11 mouse cellular contexts compared by ENCODE assay signal in genomic region chrX:134614306-134614705, GRCm38 (mm10). TPM values are rescaled to one million over a fixed set of nuclear protein-coding genes. Genes with fewer than 3 reads are reported as not detected.
DNase-seq lines count a peak whose midpoint lies in the region; ATAC-seq and TF ChIP-seq lines count a peak whose summit lies in the region.
"Had no signal": no experiment of that assay in that cellular context is flagged by ENCODE, and none has a peak within 500 bp of the region (broad histone marks: within the 10 kb centered on the region; RNA-seq: fewer than 3 reads in every experiment).

No protein-coding gene starts in this region.

- H3K9me3 ChIP-seq in liver, postnatal 0 days (ENCODE audit: low read length) = no peaks in the 10 kb centered on the region
- H3K9me3 ChIP-seq: embryonic facial prominence, embryonic 13.5 days had no signal

- H3K4me1 ChIP-seq in kidney, adult 2 months (ENCODE audit: control insufficient read depth, insufficient read depth, low read length) = peaks cover 4% of the 10 kb centered on the region; the same call in 1 of the 2 replicates
- H3K4me1 ChIP-seq in liver, postnatal 0 days (ENCODE audit: insufficient read depth) = 0 out of 2 replicates have a peak, but pooled peaks cover 2% of the 10 kb centered on the region
- H3K4me1 ChIP-seq: embryonic facial prominence, embryonic 13.5 days had no signal

- no peak for DNase-seq in kidney, adult 2 months
- no peak for DNase-seq in kidney, postnatal 14 days
- peak; percentile 18 for DNase-seq in A20 (ENCODE audit: low read depth, low spot score)
- DNase-seq in ES-CJ7 (ENCODE audit: low read depth, low spot score) = peak; percentile 67
- peak; percentile 45 for DNase-seq in liver, postnatal 0 days
- no peak for DNase-seq in frontal cortex, adult 2 months (ENCODE audit: extremely low spot score in 1 of 2, low spot score in 1 of 2)
- no peak for DNase-seq in layer of hippocampus, postnatal 14 days (ENCODE audit: low spot score in 2 of 2)
- no peak for DNase-seq in gastrocnemius, adult 18-20 months (ENCODE audit: low spot score)
- DNase-seq: cerebellum, adult 11 months; heart, postnatal 10 days had no signal

- no peaks in the 10 kb centered on the region for H3K36me3 ChIP-seq in kidney, adult 2 months (ENCODE audit: control insufficient read depth, insufficient read depth, low read length)
- no peaks in the 10 kb centered on the region for H3K36me3 ChIP-seq in liver, postnatal 0 days (replicated peaks; ENCODE audit: insufficient read depth, low read length)
- H3K36me3 ChIP-seq: embryonic facial prominence, embryonic 13.5 days had no signal

- peak; percentile 31; the same call in 1 of the 2 replicates for TF ChIP-seq CTCF in kidney, adult 2 months (conservative IDR thresholded peaks at IDR 0.05; ENCODE audit: insufficient read depth, insufficient read length, low read depth, low read length)
- TF ChIP-seq CTCF in liver, postnatal 0 days (IDR thresholded peaks at IDR 0.05; ENCODE audit: low read depth) = peak; percentile 60

- 97% methylated on average over 2 of the region's 2 CpGs for WGBS in kidney, adult 2 months
- WGBS in liver, postnatal 0 days (ENCODE audit: insufficient replicate concordance) = 60% methylated on average over 2 of the region's 2 CpGs

- no peak overlapping the region for H3K4me3 ChIP-seq in kidney, adult 2 months (ENCODE audit: insufficient read depth, low read depth, low read length)
- no peak overlapping the region for H3K4me3 ChIP-seq in liver, postnatal 0 days (ENCODE audit: low read depth, low read length)
- H3K4me3 ChIP-seq: embryonic facial prominence, embryonic 13.5 days had no signal

- no peaks in the 10 kb centered on the region for H3K27me3 ChIP-seq in kidney, adult 2 months (replicated peaks; ENCODE audit: control insufficient read depth, insufficient read depth, low read length)
- no peaks in the 10 kb centered on the region for H3K27me3 ChIP-seq in liver, postnatal 0 days (ENCODE audit: insufficient read depth, low read length)

- H3K27ac ChIP-seq in kidney, adult 2 months (ENCODE audit: insufficient read depth, low read depth, low read length) = no peak overlapping the region
- H3K27ac ChIP-seq in liver, postnatal 0 days (ENCODE audit: low read depth) = no peak overlapping the region
- H3K27ac ChIP-seq: embryonic facial prominence, embryonic 13.5 days had no signal

- TF ChIP-seq POLR2A in kidney, adult 2 months (IDR thresholded peaks at IDR 0.05; ENCODE audit: low read depth, low read length) = no peak

- no peak for TF ChIP-seq EP300 in liver, postnatal 0 days (IDR thresholded peaks at IDR 0.05; ENCODE audit: low read depth)

- no peak overlapping the region for H3K9ac ChIP-seq in liver, postnatal 0 days (replicated peaks)
- H3K9ac ChIP-seq: embryonic facial prominence, embryonic 13.5 days had no signal

- no peak overlapping the region for H3K4me2 ChIP-seq in liver, postnatal 0 days (ENCODE audit: low read depth, low read length)
- H3K4me2 ChIP-seq: embryonic facial prominence, embryonic 13.5 days had no signal

- no peak for ATAC-seq in liver, postnatal 0 days

RNA-seq across cellular contexts. Expression of gene Hnrnph2, which starts 13.3 kb away (rescaled TPM):
- polyA plus RNA-seq in kidney, adult 2 months (2012; rRNA removed) = 11.8 and 20.5 TPM in 2 replicates
- polyA plus RNA-seq in liver, postnatal 0 days (2015; fragmentation: Nextera tagmentation; extraction: Ambion mirVana) = 50.6 and 55.7 TPM in 2 replicates
- 112 and 121 TPM in 2 replicates for polyA plus RNA-seq in frontal cortex, adult 2 months (2012; rRNA removed)
- total RNA-seq in layer of hippocampus, postnatal 14 days (2021) = 100 to 1,000 TPM; 140 to 142 TPM
- 10 to 100 TPM; 45.6 to 53.7 TPM for total RNA-seq in gastrocnemius, adult 18-20 months (2021)

RNA-seq across cellular contexts. Expression of gene Gla, which starts 13.4 kb away (rescaled TPM):
- polyA plus RNA-seq in kidney, adult 2 months (2012; rRNA removed) = 2.0 and 2.7 TPM in 2 replicates
- 2.8 and 3.2 TPM in 2 replicates for polyA plus RNA-seq in liver, postnatal 0 days (2015; fragmentation: Nextera tagmentation; extraction: Ambion mirVana)
- polyA plus RNA-seq in frontal cortex, adult 2 months (2012; rRNA removed) = 7.1 and 8.0 TPM in 2 replicates
- total RNA-seq in layer of hippocampus, postnatal 14 days (2021) = 1 to 10 TPM; 8.1 to 8.5 TPM
- 1 to 10 TPM; 2.0 to 2.2 TPM for total RNA-seq in gastrocnemius, adult 18-20 months (2021)

RNA-seq across cellular contexts. Expression of gene Rpl36a, which starts 28.9 kb away (rescaled TPM):
- 142 and 219 TPM in 2 replicates for polyA plus RNA-seq in kidney, adult 2 months (2012; rRNA removed)
- 306 and 323 TPM in 2 replicates for polyA plus RNA-seq in liver, postnatal 0 days (2015; fragmentation: Nextera tagmentation; extraction: Ambion mirVana)
- polyA plus RNA-seq in frontal cortex, adult 2 months (2012; rRNA removed) = 453 and 529 TPM in 2 replicates
- total RNA-seq in layer of hippocampus, postnatal 14 days (2021) = 100 to 1,000 TPM; 134 to 163 TPM
- total RNA-seq in gastrocnemius, adult 18-20 months (2021) = 100 to 1,000 TPM; 125 to 133 TPM

RNA-seq across cellular contexts. Expression of gene Btk, which starts 30.9 kb away (rescaled TPM):
- 0.29 and 0.70 TPM in 2 replicates for polyA plus RNA-seq in kidney, adult 2 months (2012; rRNA removed)
- 10.9 and 11.9 TPM in 2 replicates for polyA plus RNA-seq in liver, postnatal 0 days (2015; fragmentation: Nextera tagmentation; extraction: Ambion mirVana)
- polyA plus RNA-seq in frontal cortex, adult 2 months (2012; rRNA removed) = 0.76 and 1.3 TPM in 2 replicates
- 1 to 10 TPM in 1 of 2 experiments, under 1 TPM in 1; 0.90 to 1.6 TPM for total RNA-seq in layer of hippocampus, postnatal 14 days (2021)
- under 1 TPM; 0.23 to 0.43 TPM for total RNA-seq in gastrocnemius, adult 18-20 months (2021)

Comparison
In these comparisons a context has a peak if more than half of its experiments do, and no peak if none do; other contexts are left out.
1. DNase-seq: peak in A20 (single experiment), ES-CJ7 (single experiment) and liver, postnatal 0 days (single experiment); none in kidney, adult 2 months (single experiment), kidney, postnatal 14 days (single experiment), frontal cortex, adult 2 months (0 of 2), layer of hippocampus, postnatal 14 days (0 of 2) and gastrocnemius, adult 18-20 months (single experiment).